Mouse (Mus musculus) adrenal gland, adult (tissue): ENCODE measurements at regions not wholly inside any gene's neighbourhood (a gene's known extent, or its start where the extent isn't known, plus 50 kb on each side); places are given as distances from the start of the nearest gene placed in this dataset.
"Not testable (repeated sequence)": the region's sequence is repeated elsewhere in the genome, so short reads cannot be mapped to it uniquely, and the experiment has no call there.

Experiments
- DNase-seq, 2 experiments: peaks; one replicate each; pipeline ENCODE4 v3.0.0; 2022 to 2023; ENCODE audit warnings: low spot score in 1 of 2; ENCODE audit not compliant: inconsistent age in 2 of 2

- not testable (repeated sequence) for DNase-seq
Measured at GRCm38 (mm10) chr2:11099834-11100622, 71.9 kb upstream of the Prkcq start.

DNA sequence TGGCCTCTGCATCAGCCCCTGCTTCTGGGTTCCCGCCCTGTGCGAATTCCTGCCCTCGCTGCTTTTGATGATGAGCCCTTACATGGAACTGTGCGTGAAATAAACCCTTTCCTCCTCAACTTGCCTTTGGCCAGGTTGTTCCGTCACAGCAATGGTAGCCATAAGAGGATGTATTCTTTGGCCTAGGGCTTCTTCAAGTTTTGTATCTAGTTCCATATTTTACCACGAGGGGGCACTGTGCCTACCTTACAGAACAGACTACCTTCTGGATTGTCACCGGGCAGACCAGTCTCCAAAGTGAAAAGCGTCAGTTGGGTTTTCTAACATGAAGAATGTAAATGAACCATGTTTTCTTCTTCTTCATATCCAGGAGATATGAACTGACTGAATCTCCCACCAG is 58.7 kb upstream of the Prkcq start:
- DNase-seq, result peak; percentile 7 to 85

DNA sequence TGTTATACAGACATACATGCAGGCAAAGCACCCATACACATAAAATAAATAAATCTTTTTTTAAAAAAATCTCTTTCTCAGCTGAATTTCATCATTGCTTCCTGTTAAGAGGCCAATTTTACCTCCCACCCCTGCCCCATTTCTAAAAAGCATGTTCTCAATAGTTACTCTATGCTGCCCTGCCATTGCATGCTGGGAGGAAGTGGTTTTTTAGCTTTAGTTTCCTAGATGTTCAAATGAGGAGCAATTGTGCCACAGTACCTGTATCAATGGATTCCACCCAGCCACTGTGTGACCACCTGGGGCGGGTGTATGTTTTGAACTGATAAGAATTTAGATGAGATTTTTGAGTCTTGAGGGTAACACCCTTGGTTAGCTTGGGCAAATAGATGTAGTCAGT is 53.3 kb upstream of the Prkcq start:
- DNase-seq, result no peak

DNA sequence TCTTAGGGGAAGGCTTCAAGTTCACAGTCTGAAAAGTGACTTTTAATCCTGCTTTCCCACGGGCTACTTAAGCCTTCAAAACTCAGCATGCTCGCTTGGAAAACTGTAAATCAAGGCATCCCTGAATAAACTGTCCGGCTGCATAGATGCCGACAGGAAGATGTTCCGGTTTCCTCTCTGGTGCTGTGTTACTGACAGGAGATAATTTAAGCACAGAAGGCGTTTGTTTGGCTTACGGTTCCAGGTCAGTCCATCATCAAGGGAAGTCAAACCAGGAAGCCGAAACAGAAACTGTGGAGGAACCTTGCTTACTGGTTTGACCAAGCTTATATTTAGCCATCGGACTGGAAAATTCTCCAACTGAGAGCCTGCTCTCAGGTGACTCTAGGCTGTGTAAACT is 52.6 kb upstream of the Prkcq start:
- peak in 1 of 2 experiments; percentile 26 for DNase-seq
